Mouse (Mus musculus): ENCODE measurements at regions not wholly inside any gene's neighbourhood (a gene's known extent, or its start where the extent isn't known, plus 50 kb on each side); places are given as distances from the start of the nearest gene placed in this dataset.
A peak's percentile ranks its signal among the peaks of the same experiment; 100 is the strongest.

- DNase-seq (ENCODE audit: low read depth), result no peak
These were observed 1389.0 kb upstream of the Acvr2a start for GRCm38 (mm10) chr2:47424910-47425309.

- no peak for DNase-seq (ENCODE audit: low read depth)
These were observed 1384.1 kb upstream of the Acvr2a start for GRCm38 (mm10) chr2:47429843-47430242.

DNA sequence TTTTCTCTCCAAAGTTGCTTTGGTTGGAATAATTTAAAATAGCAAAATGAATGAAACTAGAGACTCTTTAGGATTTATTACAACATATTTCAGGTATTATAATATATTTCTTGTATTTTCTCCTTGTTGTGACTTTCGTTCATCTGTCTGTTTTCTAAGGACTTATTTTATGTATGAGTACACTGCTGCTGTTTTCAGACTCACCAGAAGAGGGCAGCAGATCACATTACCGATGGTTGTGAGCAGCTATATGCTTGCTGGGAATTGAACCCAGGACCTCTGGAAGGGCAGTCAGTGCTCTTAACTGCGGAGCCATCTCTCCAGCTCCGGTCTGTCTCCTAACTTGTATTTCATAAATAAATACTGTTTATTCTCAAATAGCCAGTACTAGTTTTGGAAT is 1347.9 kb upstream of the Acvr2a start:
- no peak for DNase-seq (ENCODE audit: low read depth)

DNA sequence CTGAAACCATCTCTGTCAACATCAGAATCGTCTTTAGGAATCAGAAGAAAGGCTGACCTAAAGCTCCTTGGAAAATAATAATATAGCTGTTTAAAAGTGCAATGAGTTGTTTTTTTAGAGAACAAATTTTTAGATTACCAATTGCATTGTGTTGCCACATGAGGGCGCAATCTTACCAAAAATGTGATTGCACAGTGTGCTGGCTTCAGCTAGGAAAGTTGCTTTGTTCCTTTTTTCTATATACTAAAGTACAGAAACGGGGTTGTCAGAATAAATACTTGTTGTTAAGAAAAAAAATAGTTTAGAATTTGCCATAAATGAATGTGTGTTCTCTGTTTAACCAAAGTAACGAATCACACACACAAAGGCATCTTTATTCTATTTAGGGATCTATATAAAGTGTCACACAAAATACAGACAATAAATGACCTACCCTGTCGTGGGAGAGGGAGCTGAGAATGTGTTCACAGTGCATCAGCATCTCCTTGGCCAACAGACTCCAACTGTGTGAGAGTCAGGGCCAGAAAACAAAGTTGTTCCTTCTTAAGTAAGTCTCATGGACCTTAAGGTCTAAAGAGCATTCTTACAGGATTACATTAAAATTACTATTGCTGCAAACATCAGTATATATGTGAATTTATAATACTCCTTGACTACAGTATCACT is 1321.9 kb upstream of the Acvr2a start:
- peak; percentile 12 for DNase-seq (ENCODE audit: low read depth)
